Mouse (Mus musculus): ENCODE results near the gene Gm17359.

- TF ChIP-seq CTCF (conservative IDR thresholded peaks at IDR 0.05 in 1 of 2, IDR thresholded peaks at IDR 0.05 in 1 of 2; ENCODE audit: low read depth in 2 of 2, low read length in 2 of 2) (no peak), CHD1 (IDR thresholded peaks at IDR 0.05; ENCODE audit: low read depth, low read length) (no peak), RCOR1 (conservative IDR thresholded peaks at IDR 0.05; ENCODE audit: low read depth, low read length) (no peak), USF1 (IDR thresholded peaks at IDR 0.05; ENCODE audit: low read depth, low read length) (no peak), KAT2A (IDR thresholded peaks at IDR 0.05; ENCODE audit: insufficient replicate concordance, low read length) (no peak), ZMIZ1 (IDR thresholded peaks at IDR 0.05; ENCODE audit: low read depth, low read length) (no peak)
These were observed 41.8 kb upstream of the Gm17359 start for GRCm38 (mm10) chr3:79294701-79295100.
